Mouse (Mus musculus): ENCODE data around the gene Sh3rf3.

Sh3rf3 gene

GRCm38 (mm10) chr10:58813081-58813800, at the start of gene Sh3rf3:
TSS of gene Sh3rf3 (plus strand) at chr10:58813359.
- peak in 1 of 2 experiments; percentile 32 for DNase-seq (ENCODE audit: low spot score in 2 of 2)

DNA sequence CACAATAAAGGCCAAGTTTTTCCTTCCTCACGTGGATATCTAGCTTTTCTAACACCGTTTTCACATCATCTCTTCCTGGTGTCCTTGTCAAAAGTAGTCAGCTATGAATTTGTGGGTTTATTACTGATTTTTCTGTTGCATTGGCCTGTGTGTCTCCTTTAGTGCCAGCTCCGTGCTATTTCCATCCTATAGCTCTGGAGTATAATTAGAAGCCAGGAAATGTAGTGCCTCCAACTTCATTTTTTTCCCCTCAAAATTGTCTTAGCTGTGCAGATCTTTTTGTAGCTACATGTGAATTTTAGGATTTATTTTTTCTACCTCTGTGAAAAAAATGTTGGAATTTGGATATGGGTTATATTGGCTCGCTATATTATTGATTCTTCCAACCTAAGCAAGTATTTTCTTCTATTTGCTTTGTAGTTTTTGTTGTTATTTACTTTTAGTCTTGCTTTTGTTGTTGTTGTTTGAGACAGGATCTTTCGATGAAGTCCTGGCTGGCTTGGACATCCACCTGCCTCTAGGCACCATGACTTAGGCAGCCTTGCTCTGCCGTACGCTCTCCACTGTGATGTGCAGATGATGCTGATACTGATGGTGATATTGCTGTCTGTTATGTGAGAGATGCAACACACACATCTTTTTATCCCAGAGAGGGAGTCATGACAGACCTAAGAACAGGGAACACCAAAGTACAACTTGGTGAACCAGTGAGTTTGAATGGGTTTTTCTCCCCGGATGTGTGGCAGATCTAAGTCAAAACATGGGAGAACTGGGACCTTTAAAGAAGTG, 24.5 kb upstream of the Sh3rf3 start:
- no peak for DNase-seq (ENCODE audit: low spot score in 2 of 2)

- DNase-seq (ENCODE audit: low spot score in 2 of 2) = peak in 1 of 2 experiments; percentile 36
Observed at GRCm38 (mm10) chr10:58797555-58797954, 15.6 kb upstream of the Sh3rf3 start.

DNA sequence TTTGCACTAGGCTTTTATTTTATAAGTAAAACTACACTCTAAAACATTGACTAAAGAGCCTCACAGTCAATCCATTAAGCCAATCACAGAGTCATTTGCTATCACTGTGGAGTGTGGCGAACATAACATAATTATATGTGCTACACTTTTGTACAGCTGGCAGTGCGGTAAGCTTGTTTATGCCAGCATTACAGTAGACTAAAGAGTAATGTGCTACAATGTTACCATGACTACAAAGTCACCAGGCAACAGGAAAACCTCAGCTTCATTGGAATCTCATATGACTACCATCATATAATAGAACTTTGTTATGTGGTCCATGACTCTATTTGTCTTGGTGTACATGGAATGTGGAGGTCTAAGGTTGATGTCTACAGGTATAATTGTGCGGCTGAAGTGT, 15.0 kb upstream of the Sh3rf3 start:
- no peak for DNase-seq (ENCODE audit: low spot score in 2 of 2)

DNA sequence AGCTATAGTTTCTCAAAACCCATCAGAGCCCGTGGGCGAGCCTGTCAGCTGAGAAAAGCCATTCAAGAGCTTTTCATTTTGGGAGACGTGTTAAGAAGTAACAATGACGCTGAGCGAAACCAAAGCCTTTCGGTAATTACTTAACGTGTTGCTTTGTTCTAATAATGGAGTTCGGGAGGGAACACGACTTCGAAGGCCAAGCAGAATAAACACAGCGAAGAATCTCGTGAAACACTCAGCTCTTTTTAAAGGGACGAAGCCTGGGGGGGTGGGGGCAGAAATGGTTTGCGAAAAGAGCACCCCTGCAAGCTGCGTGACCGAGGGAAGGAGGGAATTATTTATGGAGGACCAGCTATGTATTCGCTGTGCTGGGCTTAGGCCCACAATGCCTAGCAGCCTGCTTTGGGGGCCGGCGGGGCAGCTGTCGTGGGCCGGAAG, 12.1 kb upstream of the Sh3rf3 start:
- peak in 1 of 2 experiments; percentile 43 for DNase-seq (ENCODE audit: low spot score in 2 of 2)

DNA sequence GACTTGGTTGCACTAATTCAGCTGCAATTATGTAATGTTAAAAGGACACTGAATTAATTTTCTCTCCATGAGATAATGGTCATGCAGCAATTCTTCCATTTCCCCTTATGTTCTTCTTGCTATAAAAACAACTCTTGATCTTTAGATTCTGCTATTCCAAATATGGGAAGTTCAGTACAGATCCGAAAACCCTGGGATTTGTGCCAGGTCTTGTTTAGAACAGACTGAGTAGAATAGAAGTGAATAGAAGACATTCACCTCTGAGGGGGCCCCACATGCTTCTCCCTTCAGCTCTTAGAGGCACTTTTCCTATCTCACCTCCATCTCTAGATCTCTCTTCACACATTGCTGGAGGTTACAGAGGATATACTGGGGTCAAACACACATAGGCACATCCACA, 10.8 kb upstream of the Sh3rf3 start:
- no peak for DNase-seq (ENCODE audit: low spot score in 2 of 2)

DNA sequence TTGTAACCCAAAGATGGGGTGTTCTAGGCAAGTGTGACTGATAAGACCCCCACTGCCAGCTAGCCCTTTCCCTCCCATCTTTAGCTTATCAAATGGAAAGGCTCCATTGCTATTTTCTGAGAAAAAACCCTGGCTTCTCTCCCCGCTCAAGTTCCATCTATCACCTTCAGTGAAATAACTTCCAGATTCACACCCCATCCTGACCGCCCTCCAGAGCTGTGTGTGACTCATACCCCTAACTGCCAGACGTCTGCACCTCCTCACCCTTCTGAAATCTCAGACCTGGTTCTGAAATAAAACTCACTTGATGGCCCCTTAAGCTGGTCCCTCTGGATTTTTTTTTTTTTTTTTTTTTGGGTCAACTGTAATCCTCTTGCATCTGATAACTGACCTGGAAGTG, 5.2 kb upstream of the Sh3rf3 start:
- no peak for DNase-seq (ENCODE audit: low spot score in 2 of 2)

DNA sequence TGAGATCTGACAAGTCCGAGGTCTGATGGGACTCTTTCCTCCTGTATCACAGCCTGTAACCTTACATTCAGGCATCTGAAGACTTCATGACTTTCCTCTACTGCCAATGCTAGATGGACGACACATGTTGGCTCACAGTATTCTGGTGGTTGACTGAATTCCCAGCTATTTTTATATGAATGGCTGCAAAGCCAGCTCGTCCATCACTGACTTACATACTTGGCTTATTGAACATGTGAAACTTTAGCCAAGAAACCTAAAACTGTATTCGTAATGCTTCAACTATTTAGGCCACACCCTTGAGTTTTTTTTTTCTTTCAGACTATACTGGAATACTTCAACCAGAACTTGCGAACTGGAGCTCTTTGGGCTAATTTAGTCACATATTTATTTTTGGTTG, 3.0 kb upstream of the Sh3rf3 start:
- no peak for DNase-seq (ENCODE audit: low spot score in 2 of 2)

- peak; percentile 87 to 91 for DNase-seq (ENCODE audit: low spot score in 2 of 2)
Observed at GRCm38 (mm10) chr10:58812210-58813080, 714 bp upstream of the Sh3rf3 start.

DNA sequence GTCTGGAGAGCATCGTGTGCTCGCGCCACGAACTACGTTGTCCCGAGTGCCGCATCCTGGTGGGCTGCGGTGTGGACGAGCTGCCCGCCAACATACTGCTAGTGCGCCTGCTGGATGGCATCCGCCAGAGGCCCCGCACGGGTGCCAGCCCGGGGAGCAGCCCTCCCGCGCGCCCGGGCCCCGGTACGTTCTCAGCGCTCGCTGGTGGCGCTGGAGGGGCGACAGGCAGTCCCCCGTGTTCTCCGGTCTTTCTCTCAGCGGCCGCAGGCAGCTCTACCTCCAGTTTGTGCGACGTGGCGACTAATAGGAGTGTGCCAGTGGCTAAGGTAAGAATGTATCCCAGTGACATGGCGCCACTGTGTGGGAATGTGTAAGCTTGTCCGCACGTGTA, 637 bp downstream of the Sh3rf3 start:
- DNase-seq (ENCODE audit: low spot score in 2 of 2) = peak in 1 of 2 experiments; percentile 35

DNA sequence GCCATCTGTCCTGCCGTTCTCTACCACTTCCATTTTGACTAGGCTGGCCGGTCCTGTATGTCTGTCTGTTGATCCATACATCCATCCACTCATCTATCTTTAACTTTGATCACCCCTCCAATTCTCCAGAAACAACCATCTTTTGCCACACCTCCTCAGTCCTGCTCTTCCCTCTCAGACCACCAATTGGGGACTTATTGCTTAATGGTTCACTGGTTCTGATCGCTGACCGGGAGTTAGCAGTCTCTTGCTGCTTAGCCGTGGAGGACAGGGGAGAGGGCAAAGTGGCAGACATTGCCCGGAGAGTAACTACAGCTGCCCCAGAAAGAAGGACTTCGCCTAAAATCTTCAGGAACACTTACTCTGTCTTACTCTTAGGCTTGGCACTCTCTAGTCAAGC, 1.3 kb downstream of the Sh3rf3 start:
- no peak for DNase-seq (ENCODE audit: low spot score in 2 of 2)

DNA sequence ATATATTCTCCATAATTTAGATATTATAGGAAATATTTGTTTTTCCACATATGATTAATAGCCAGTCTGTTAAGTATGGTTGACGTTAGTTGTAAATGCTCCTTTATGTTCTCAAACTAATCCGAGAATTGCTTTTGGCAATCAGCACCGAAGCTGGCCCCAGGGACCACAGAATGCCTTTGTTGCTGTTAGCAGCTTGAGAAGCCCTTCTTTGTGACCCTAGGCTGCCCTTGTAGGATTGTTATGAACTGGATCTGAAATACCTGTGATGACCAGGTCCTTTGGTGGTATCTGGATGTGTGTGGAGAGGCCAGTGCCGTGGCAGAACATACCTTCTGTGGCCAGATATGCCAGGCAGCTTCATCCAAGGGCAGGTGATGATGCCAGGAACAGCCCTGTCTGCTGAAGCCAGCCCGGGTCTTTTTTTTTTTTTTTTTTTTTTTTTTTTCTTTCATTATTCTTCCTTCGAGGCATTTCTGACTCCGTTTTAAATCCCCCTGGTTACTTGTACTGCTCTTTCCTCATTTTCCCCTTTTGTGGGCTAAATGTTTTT, 10.9 kb downstream of the Sh3rf3 start:
- no peak for DNase-seq (ENCODE audit: low spot score in 2 of 2)

DNA sequence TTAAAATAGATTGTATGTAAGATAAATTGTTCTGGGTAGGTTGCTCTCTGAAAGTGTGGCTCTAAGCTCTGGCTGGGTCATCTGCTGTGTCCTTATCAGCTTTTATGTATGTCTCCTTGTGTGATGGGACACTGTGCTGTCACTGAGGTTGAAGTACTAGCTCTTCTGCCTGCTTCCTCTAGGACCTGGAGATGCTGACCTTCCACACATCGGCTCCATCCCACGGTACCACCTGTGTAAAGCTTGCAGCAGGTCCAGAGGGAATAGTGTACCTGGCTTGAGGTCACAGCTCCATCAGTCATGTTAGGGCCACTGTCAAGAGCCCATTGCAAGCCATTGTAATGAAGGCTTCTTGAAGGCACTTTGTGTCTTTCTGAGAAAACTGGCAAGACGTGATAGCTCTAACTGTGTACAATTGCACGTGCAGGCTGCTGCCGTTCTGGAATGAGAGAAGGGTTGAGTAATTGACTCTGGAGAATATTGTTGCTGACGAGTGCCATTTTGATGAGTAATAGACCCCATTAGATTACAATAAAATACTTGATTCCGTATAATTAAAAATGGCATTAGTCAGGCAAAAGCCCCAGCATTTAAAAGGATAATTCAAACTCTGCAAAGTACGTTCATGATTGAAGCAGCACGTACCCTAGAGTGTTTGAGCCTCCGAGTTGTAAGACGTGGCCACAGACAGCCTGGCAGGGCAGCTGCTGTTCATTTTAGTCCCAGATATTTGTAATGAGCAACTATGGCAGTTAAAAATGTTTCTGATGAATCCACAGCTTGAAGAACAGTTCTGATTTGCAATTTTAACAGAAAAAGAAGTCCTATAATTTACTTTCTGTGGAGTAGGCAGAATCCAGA, 16.3 kb downstream of the Sh3rf3 start:
- DNase-seq (ENCODE audit: low spot score in 2 of 2) = no peak

- DNase-seq (ENCODE audit: low spot score in 2 of 2) = no peak
Observed at GRCm38 (mm10) chr10:58833146-58833545, 20.0 kb downstream of the Sh3rf3 start.

DNA sequence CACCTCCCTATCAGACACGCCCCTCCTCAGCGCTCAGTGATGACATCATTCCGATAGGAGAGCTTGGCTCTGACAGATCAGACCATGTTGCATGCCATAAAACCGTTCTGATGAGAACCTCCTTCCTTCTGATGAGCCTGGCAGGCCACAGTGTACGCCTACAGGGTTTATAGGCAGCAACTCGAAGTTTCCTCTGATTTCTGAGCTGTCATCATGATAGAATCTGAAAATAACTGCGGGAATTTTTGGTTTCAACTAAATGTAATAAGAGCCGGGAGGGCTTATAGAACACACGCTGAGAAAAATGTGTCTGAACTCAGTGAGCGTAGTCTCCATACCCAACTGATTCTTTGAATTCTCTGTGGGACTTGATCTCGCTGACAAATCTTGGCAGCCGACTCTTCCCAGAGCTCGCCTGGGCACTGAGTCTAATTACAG, 20.6 kb downstream of the Sh3rf3 start:
- peak; percentile 29 to 39 for DNase-seq (ENCODE audit: low spot score in 2 of 2)

DNA sequence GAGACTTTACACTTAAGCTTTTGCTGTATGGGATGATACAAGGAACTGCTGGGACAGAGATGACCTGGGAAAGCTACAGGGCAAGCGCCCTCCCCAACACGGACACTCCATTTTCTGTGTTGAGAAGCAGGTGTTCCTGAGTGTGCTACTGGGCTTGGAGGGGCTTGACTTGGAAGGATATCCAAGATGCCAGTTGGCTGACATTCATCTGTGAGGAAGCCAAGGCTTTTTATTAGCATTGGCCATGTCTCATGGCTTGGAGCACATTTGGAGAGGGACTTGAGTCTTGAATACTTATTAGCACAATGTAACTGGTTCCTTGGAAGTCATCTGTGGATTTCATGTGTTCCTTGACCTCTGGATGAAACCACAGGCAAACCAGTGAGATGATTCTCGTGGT, 23.2 kb downstream of the Sh3rf3 start:
- no peak for DNase-seq (ENCODE audit: low spot score in 2 of 2)

GRCm38 (mm10) chr10:58837504-58837903, 24.3 kb downstream of the Sh3rf3 start:
- no peak for DNase-seq (ENCODE audit: low spot score in 2 of 2)

DNA sequence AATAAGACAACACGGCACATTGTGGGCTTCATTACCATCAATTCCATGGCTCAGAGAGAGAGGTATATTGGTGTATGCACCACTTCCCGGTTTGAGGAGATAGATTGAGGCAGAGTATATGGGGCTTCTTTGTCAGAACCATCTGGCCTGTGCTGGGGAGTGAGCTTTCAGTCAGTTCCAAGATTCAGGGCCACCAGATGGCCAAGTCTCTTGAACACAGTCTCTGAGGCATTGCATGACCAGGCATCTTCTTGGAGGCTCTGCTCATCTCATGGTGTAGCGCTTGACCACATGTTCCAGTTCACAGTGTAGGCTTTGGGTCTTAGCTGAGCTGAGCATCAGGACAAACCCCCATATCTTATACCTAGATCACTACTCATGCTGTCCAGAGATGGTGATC, 28.8 kb downstream of the Sh3rf3 start:
- no peak for DNase-seq (ENCODE audit: low spot score in 2 of 2)

DNA sequence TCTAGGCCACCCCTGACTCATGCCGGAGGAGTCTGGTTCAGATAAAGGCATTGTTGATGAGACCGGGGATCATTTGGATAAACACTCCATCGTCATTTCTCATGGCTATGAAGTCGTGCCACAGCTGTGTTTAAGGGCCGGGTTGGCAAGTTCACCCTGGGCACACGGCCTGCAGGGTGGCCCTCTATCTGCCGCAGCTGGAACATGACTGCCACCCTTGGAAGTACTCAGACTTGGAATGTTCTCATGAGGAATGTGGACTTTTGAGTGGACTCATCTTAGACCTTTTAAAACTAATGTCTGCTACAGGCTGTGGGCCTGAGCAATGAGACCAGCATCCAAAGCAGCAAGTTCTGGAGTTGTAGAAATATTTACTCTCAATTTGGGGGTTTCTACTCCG, 29.9 kb downstream of the Sh3rf3 start:
- DNase-seq (ENCODE audit: low spot score in 2 of 2) = no peak

DNA sequence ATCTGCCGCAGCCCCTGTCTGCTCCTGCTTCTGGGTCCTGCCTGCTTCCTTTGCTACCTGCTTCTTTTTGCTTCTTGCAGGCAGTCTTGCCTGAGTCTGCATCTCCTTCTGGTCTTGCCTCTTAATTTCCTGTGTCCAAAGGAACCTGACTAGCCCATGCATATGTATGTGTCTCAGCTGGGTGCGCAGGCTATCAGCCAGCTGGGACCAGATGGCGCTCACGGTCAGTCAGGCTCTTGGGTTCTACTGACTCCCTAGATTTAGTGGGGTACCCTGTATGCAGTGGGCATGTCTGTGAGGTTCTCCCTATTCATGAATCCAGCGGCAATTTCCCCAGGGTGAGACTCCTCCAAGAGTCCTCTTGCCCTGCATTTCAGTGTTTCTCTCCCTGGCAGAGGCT, 35.0 kb downstream of the Sh3rf3 start:
- no peak for DNase-seq (ENCODE audit: low spot score in 2 of 2)

GRCm38 (mm10) chr10:58848536-58848935, 35.4 kb downstream of the Sh3rf3 start:
- no peak for DNase-seq (ENCODE audit: low spot score in 2 of 2)

Data from frontal cortex, postnatal 10 days (tissue).